Mouse (Mus musculus) bone marrow, adult 2 months (tissue): ENCODE data around the gene Sema4c. TPM values are rescaled to one million over a fixed set of nuclear protein-coding genes. Genes with fewer than 3 reads are reported as not detected.

ENCODE experiments used
- H3K27ac ChIP-seq: fragments of 200-500 bp; 2 replicates; pipeline ENCODE4 v1.5.1; 2012; ENCODE audit warnings: low read depth, mild to moderate bottlenecking, control low read depth, inconsistent platforms, low read length; ENCODE audit not compliant: control insufficient read depth, poor library complexity, insufficient read depth
- H3K4me1 ChIP-seq: fragments of 200-500 bp; 2 replicates; pipeline ENCODE4 v1.6.1; 2011; ENCODE audit warnings: low read length; ENCODE audit not compliant: control insufficient read depth, insufficient read depth
- H3K4me3 ChIP-seq: fragments of 200-500 bp; replicated peaks from 2 replicates; pipeline ENCODE3; 2011; ENCODE audit warnings: mild to moderate bottlenecking, low read depth, low read length, control low read depth; ENCODE audit not compliant: control insufficient read depth
- CTCF ChIP-seq: fragments of 200-500 bp; IDR thresholded peaks from 2 replicates; pipeline ENCODE4 v1.5.1; 2011; ENCODE audit warnings: low read length, control low read depth; ENCODE audit not compliant: control insufficient read depth, insufficient read depth
- POLR2A ChIP-seq: fragments of 200-500 bp; IDR thresholded peaks from 2 replicates; pipeline ENCODE4 v1.6.1; 2011; ENCODE audit warnings: low read depth, mild to moderate bottlenecking, control low read depth, low read length, borderline replicate concordance; ENCODE audit not compliant: control insufficient read depth
- WGBS: fragments of 180-500 bp; shearing (Covaris S2); methylation state at CpG from one replicate; pipeline ENCODE4 v1.1.7; 2018; 5-methylcytosine and 5-hydroxymethylcytosine counted together
- polyA plus RNA-seq: library from polyadenylated mRNA; stranded (reverse); fragments of >200 nt; gene quantifications from 2 replicates; pipeline ENCODE4 v1.2.4, GENCODE M21; 2011; ENCODE audit warnings: low replicate concordance; ENCODE audit not compliant: missing spikeins, insufficient read depth, insufficient read length

Gene Sema4c
- polyA plus RNA-seq, 1 experiment, result 4.8 TPM

- no peak overlapping the region for H3K27ac ChIP-seq
Observed at GRCm38 (mm10) chr1:36572709-36573108, 14.6 kb upstream of the Sema4c start.

GRCm38 (mm10) chr1:36572140-36572700, 14.1 kb upstream of the Sema4c start:
- Histone ChIP-seq H3K4me1 (no peaks in the 10 kb centered on the region; the same call in 1 of the 2 replicates), H3K4me3 (no peak overlapping the region), H3K27ac (no peak overlapping the region)
- 49% methylated on average over 2 of the region's 2 CpGs for WGBS
- no peak for TF ChIP-seq CTCF
- TF ChIP-seq POLR2A, result no peak

More at GRCm38 (mm10) chr1:36572709-36573108, 14.6 kb upstream of the Sema4c start:
- Histone ChIP-seq H3K4me1 (no peaks in the 10 kb centered on the region; the same call in 1 of the 2 replicates), H3K4me3 (no peak overlapping the region)
- TF ChIP-seq CTCF, result no peak
- TF ChIP-seq POLR2A, result no peak
- 67% methylated on average over 1 of the region's 1 CpGs for WGBS

GRCm38 (mm10) chr1:36571627-36572026, 13.5 kb upstream of the Sema4c start:
- TF ChIP-seq CTCF, result no peak
- TF ChIP-seq POLR2A, result no peak
- Histone ChIP-seq H3K27ac (no peak overlapping the region), H3K4me1 (no peaks in the 10 kb centered on the region; the same call in 1 of the 2 replicates), H3K4me3 (no peak overlapping the region)
- 11% methylated on average over 6 of the region's 6 CpGs for WGBS

GRCm38 (mm10) chr1:36570320-36570719, 12.2 kb upstream of the Sema4c start:
- WGBS, result 86% methylated on average over 5 of the region's 5 CpGs
- TF ChIP-seq CTCF, result no peak
- TF ChIP-seq POLR2A, result no peak
- Histone ChIP-seq H3K27ac (no peak overlapping the region), H3K4me1 (no peaks in the 10 kb centered on the region; the same call in 1 of the 2 replicates), H3K4me3 (no peak overlapping the region)

GRCm38 (mm10) chr1:36569694-36570276, 11.6 kb upstream of the Sema4c start:
- no peaks in the 10 kb centered on the region; the same call in 1 of the 2 replicates for H3K4me1 ChIP-seq
- no peak overlapping the region for H3K4me3 ChIP-seq
- WGBS, result 41% methylated on average over 7 of the region's 7 CpGs
- no peak for TF ChIP-seq CTCF
- no peak overlapping the region for H3K27ac ChIP-seq

GRCm38 (mm10) chr1:36568776-36569175, 10.6 kb upstream of the Sema4c start:
- Histone ChIP-seq H3K4me3 (no peak overlapping the region), H3K27ac (no peak overlapping the region), H3K4me1 (no peaks in the 10 kb centered on the region; the same call in 1 of the 2 replicates)
- TF ChIP-seq CTCF (no peak), POLR2A (no peak)
- WGBS, result 70% methylated on average over 4 of the region's 4 CpGs

- no peak for TF ChIP-seq POLR2A
- TF ChIP-seq CTCF, result no peak
- 88% methylated on average over 21 of the region's 21 CpGs for WGBS
Observed at GRCm38 (mm10) chr1:36567818-36568603, 9.9 kb upstream of the Sema4c start.

GRCm38 (mm10) chr1:36566425-36566824, 8.3 kb upstream of the Sema4c start:
- no peak for TF ChIP-seq CTCF
- no peak for TF ChIP-seq POLR2A
- 19% methylated on average over 2 of the region's 2 CpGs for WGBS
- no peaks in the 10 kb centered on the region; the same call in 1 of the 2 replicates for H3K4me1 ChIP-seq
- no peak overlapping the region for H3K4me3 ChIP-seq
- H3K27ac ChIP-seq, result no peak overlapping the region

More at GRCm38 (mm10) chr1:36567818-36568603, 9.9 kb upstream of the Sema4c start:
- Histone ChIP-seq H3K4me3 (no peak overlapping the region), H3K27ac (no peak overlapping the region), H3K4me1 (no peaks in the 10 kb centered on the region; the same call in 1 of the 2 replicates)
